Mouse (Mus musculus) lung, postnatal 0 days (tissue): ENCODE measurements at regions not wholly inside any gene's neighbourhood (a gene's known extent, or its start where the extent isn't known, plus 50 kb on each side); places are given as distances from the start of the nearest gene placed in this dataset.

Experiments
- CTCF ChIP-seq: IDR thresholded peaks from 2 replicates; pipeline ENCODE4 v1.5.1; 2016; ENCODE audit warnings: antibody characterized with exemption, mild to moderate bottlenecking
- EP300 ChIP-seq: IDR thresholded peaks from 2 replicates; pipeline ENCODE4 v1.6.1; 2016; ENCODE audit warnings: antibody characterized with exemption, mild to moderate bottlenecking, control low read depth

GRCm38 (mm10) chr10:26638056-26638455, 115.2 kb upstream of the Arhgap18 start:
- TF ChIP-seq EP300 (no peak), CTCF (no peak)
